Mouse (Mus musculus): ENCODE measurements around the gene Atp13a4. TPM values are rescaled to one million over a fixed set of nuclear protein-coding genes. Genes with fewer than 3 reads are reported as not detected.

Gene Atp13a4
- polyA plus RNA-seq, 1 experiment from 2014 or later: not detected

- no peak for ATAC-seq (ENCODE audit: low FRiP score, low read depth)
- Histone ChIP-seq H3K4me1 (no peaks in the 10 kb centered on the region), H3K36me3 (no peaks in the 10 kb centered on the region), H3K9me3 (no peaks in the 10 kb centered on the region), H3K4me3 (no peak overlapping the region), H3K4me2 (replicated peaks) (no peak overlapping the region), H3K9ac (no peak overlapping the region), H3K27ac (no peak overlapping the region), H3K27me3 (no peaks in the 10 kb centered on the region)
- 88% methylated on average over 4 of the region's 4 CpGs for WGBS
These were observed 8.8 kb downstream of the Atp13a4 start for GRCm38 (mm10) chr16:29535866-29536265.

GRCm38 (mm10) chr16:29533641-29534040, 11.0 kb downstream of the Atp13a4 start:
- Histone ChIP-seq H3K9me3 (no peaks in the 10 kb centered on the region), H3K4me1 (no peaks in the 10 kb centered on the region), H3K36me3 (no peaks in the 10 kb centered on the region), H3K9ac (no peak overlapping the region), H3K27me3 (no peaks in the 10 kb centered on the region), H3K27ac (no peak overlapping the region), H3K4me2 (replicated peaks) (no peak overlapping the region), H3K4me3 (no peak overlapping the region)
- 73% methylated on average over 6 of the region's 6 CpGs for WGBS
- ATAC-seq (ENCODE audit: low FRiP score, low read depth): no peak

- no peak for ATAC-seq (ENCODE audit: low FRiP score, low read depth)
- H3K9ac ChIP-seq: no peak overlapping the region
- H3K4me3 ChIP-seq: no peak overlapping the region
- no peaks in the 10 kb centered on the region for H3K36me3 ChIP-seq
- no peaks in the 10 kb centered on the region for H3K27me3 ChIP-seq
- H3K4me2 ChIP-seq (replicated peaks): no peak overlapping the region
- no peaks in the 10 kb centered on the region for H3K4me1 ChIP-seq
- H3K27ac ChIP-seq: no peak overlapping the region
- WGBS: 93% methylated on average over 6 of the region's 6 CpGs
- no peaks in the 10 kb centered on the region for H3K9me3 ChIP-seq
These were observed 17.6 kb downstream of the Atp13a4 start for GRCm38 (mm10) chr16:29527085-29527484.

GRCm38 (mm10) chr16:29526585-29526984, 18.1 kb downstream of the Atp13a4 start:
- 89% methylated on average over 8 of the region's 8 CpGs for WGBS
- H3K9ac ChIP-seq: no peak overlapping the region
- no peak for ATAC-seq (ENCODE audit: low FRiP score, low read depth)
- no peak overlapping the region for H3K4me3 ChIP-seq
- no peak overlapping the region for H3K27ac ChIP-seq
- no peaks in the 10 kb centered on the region for H3K9me3 ChIP-seq
- H3K27me3 ChIP-seq: no peaks in the 10 kb centered on the region
- H3K4me2 ChIP-seq (replicated peaks): no peak overlapping the region
- H3K36me3 ChIP-seq: no peaks in the 10 kb centered on the region
- no peaks in the 10 kb centered on the region for H3K4me1 ChIP-seq

- no peak overlapping the region for H3K27ac ChIP-seq
- H3K36me3 ChIP-seq: no peaks in the 10 kb centered on the region
- H3K9ac ChIP-seq: no peak overlapping the region
- ATAC-seq (ENCODE audit: low FRiP score, low read depth): no peak
- no peaks in the 10 kb centered on the region for H3K9me3 ChIP-seq
- no peaks in the 10 kb centered on the region for H3K4me1 ChIP-seq
- 81% methylated on average over 3 of the region's 3 CpGs for WGBS
- H3K4me2 ChIP-seq (replicated peaks): no peak overlapping the region
- H3K4me3 ChIP-seq: no peak overlapping the region
- H3K27me3 ChIP-seq: no peaks in the 10 kb centered on the region
These were observed 32.2 kb downstream of the Atp13a4 start for GRCm38 (mm10) chr16:29512495-29512894.

DNA sequence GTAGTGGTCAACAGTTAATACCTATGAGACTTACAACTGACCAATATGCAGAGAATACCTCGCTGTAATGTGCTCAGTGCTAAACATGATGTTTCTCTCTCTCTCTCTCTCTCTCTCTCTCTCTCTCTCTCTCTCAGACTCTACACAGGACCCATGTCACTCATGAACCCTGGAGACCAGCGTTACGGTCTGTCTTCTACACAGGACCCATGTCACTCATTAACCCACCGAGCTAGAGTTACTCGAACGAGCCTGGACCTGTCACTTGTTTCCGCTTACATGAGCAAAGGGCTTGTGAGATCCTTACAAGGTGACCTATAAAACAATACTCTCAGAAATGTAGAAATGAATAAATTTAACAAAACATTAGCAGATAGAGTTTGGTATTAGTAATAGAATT, 33.9 kb downstream of the Atp13a4 start:
- Histone ChIP-seq H3K4me1 (no peaks in the 10 kb centered on the region), H3K36me3 (no peaks in the 10 kb centered on the region), H3K9me3 (no peaks in the 10 kb centered on the region), H3K4me2 (replicated peaks) (no peak overlapping the region), H3K4me3 (no peak overlapping the region), H3K9ac (no peak overlapping the region), H3K27me3 (no peaks in the 10 kb centered on the region), H3K27ac (no peak overlapping the region)
- WGBS: 86% methylated on average over 7 of the region's 7 CpGs
- no peak for ATAC-seq (ENCODE audit: low FRiP score, low read depth)

DNA sequence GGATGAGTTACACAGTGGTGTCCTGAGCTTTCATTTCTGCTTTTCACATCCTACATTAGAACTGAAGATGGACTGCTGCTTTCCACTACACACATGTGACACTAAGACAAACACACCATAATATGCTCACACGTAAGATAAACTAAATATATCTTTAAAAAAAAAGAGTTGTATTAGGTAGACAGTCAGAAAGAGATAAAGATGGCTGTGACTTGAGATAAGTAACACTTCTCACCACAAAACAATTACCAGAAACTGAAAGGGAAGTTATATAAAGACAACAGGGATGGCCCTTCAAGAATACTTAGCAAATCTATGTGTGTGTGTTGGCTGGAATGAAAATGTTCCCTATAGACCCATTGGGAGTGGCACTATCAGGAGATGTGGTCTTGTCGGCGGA, 34.8 kb downstream of the Atp13a4 start:
- H3K27me3 ChIP-seq: no peaks in the 10 kb centered on the region
- no peak overlapping the region for H3K27ac ChIP-seq
- no peak overlapping the region for H3K4me3 ChIP-seq
- H3K9me3 ChIP-seq: no peaks in the 10 kb centered on the region
- H3K9ac ChIP-seq: no peak overlapping the region
- H3K4me2 ChIP-seq (replicated peaks): no peak overlapping the region
- 94% methylated on average over 3 of the region's 3 CpGs for WGBS
- H3K36me3 ChIP-seq: no peaks in the 10 kb centered on the region
- no peak for ATAC-seq (ENCODE audit: low FRiP score, low read depth)
- no peaks in the 10 kb centered on the region for H3K4me1 ChIP-seq

- Histone ChIP-seq H3K4me1 (no peaks in the 10 kb centered on the region), H3K27me3 (no peaks in the 10 kb centered on the region), H3K9me3 (no peaks in the 10 kb centered on the region), H3K4me3 (no peak overlapping the region), H3K36me3 (no peaks in the 10 kb centered on the region), H3K4me2 (replicated peaks) (no peak overlapping the region), H3K27ac (no peak overlapping the region), H3K9ac (no peak overlapping the region)
- no peak for ATAC-seq (ENCODE audit: low FRiP score, low read depth)
- WGBS: 76% methylated on average over 4 of the region's 4 CpGs
These were observed 40.0 kb downstream of the Atp13a4 start for GRCm38 (mm10) chr16:29504671-29505070.

DNA sequence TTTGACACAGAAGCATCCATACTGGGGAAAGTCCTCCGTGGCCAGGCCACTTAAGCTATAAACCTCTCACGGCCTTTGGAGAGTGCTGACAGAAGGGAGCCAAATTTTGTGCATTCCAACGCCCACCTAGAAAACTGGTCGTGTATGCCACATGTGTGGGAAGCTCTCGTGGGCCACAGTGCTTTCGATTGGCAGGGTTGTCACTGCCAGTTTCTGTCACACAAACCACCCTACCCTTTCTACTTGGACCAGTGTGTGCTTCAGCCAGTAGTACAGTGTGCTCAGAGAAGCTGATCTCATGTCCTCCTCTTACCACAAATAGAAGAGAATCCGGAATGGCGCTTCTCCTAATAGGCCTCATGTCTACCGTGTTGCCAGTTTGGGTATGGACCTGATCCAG, 40.5 kb downstream of the Atp13a4 start:
- H3K27ac ChIP-seq: no peak overlapping the region
- no peak overlapping the region for H3K4me3 ChIP-seq
- WGBS: 72% methylated on average over 9 of the region's 9 CpGs
- H3K36me3 ChIP-seq: no peaks in the 10 kb centered on the region
- H3K27me3 ChIP-seq: no peaks in the 10 kb centered on the region
- H3K9me3 ChIP-seq: no peaks in the 10 kb centered on the region
- no peak overlapping the region for H3K9ac ChIP-seq
- H3K4me1 ChIP-seq: no peaks in the 10 kb centered on the region
- no peak overlapping the region for H3K4me2 ChIP-seq (replicated peaks)
- no peak for ATAC-seq (ENCODE audit: low FRiP score, low read depth)

DNA sequence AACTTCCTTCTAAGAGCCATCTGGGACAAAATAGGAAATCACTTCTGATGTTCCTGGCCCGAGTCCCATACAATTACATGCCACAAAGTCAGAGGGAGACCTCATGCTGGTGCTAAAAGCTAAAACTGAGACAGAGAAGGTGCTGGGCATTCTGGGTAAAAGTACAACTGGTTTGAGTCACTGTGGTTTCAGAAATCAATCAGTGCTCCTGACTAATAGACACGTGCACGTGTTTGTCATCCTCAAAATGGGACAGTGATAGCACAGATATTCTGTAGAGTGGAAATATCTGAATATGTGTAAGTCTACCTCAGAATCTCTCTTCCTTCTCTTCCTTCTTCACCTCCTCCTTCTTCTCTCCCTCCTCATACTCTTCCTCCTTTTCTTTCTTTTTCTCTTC, 53.6 kb downstream of the Atp13a4 start:
- Histone ChIP-seq H3K4me1 (no peaks in the 10 kb centered on the region), H3K9ac (no peak overlapping the region), H3K27ac (no peak overlapping the region), H3K4me2 (replicated peaks) (no peak overlapping the region), H3K27me3 (no peaks in the 10 kb centered on the region), H3K9me3 (no peaks in the 10 kb centered on the region), H3K36me3 (no peaks in the 10 kb centered on the region), H3K4me3 (no peak overlapping the region)
- 73% methylated on average over 3 of the region's 3 CpGs for WGBS
- ATAC-seq (ENCODE audit: low FRiP score, low read depth): no peak

DNA sequence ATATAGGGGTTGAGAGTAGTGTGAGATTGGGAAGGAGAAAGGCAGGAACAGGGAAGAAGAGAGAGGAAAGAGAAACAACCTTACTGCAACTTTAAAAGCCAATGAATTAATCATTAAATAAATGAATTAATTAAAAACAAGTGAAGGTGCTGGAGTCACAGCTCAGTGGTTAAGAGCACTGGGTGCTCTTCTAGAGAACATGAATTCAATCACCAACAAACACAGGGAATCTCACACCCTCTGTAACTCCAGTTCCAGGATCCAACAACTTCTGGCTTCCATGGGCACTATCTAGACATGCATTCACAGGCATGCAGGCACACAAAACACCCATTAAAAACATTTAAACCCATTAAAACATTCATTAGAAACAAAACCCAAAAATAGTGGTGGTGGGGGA, 63.2 kb downstream of the Atp13a4 start:
- Histone ChIP-seq H3K27me3 (no peaks in the 10 kb centered on the region), H3K4me3 (no peak overlapping the region), H3K4me2 (replicated peaks) (no peak overlapping the region), H3K9me3 (no peaks in the 10 kb centered on the region), H3K4me1 (no peaks in the 10 kb centered on the region), H3K36me3 (no peaks in the 10 kb centered on the region), H3K9ac (no peak overlapping the region), H3K27ac (no peak overlapping the region)
- ATAC-seq (ENCODE audit: low FRiP score, low read depth): no peak

DNA sequence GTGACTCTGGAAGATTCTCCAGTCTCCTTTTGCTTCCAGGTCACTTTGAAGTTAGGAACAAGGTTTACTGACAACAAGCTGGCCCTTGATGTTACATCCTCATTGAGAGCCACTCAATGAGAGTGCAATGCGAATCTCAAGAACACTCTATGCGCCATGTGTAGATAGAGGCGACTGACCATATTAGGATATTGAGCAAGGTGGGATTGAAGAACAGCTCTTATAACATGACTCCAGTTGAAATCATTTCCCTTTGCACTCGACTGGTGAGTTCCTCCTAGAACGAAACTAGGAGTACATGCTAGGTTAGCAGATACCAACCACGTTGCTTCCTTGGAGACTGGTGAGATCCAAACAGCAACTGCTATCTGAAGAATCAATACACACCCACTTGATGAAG, 64.3 kb downstream of the Atp13a4 start:
- Histone ChIP-seq H3K4me1 (no peaks in the 10 kb centered on the region), H3K4me2 (replicated peaks) (no peak overlapping the region), H3K9ac (no peak overlapping the region), H3K36me3 (no peaks in the 10 kb centered on the region), H3K9me3 (no peaks in the 10 kb centered on the region), H3K27me3 (no peaks in the 10 kb centered on the region), H3K4me3 (no peak overlapping the region), H3K27ac (no peak overlapping the region)
- WGBS: 91% methylated on average over 6 of the region's 6 CpGs
- ATAC-seq (ENCODE audit: low FRiP score, low read depth): no peak

- no peak for ATAC-seq (ENCODE audit: low FRiP score, low read depth)
- H3K9me3 ChIP-seq: no peaks in the 10 kb centered on the region
- whole genome bisulfite sequencing: 78% methylated on average over 3 of the region's 3 CpGs
- H3K36me3 ChIP-seq: no peaks in the 10 kb centered on the region
- no peaks in the 10 kb centered on the region for H3K4me1 ChIP-seq
- H3K27ac ChIP-seq: no peak overlapping the region
- no peak overlapping the region for H3K4me2 ChIP-seq (replicated peaks)
- no peaks in the 10 kb centered on the region for H3K27me3 ChIP-seq
- H3K9ac ChIP-seq: no peak overlapping the region
- H3K4me3 ChIP-seq: no peak overlapping the region
These were observed 80.9 kb downstream of the Atp13a4 start for GRCm38 (mm10) chr16:29463798-29464197.

Measured in limb, embryonic 13.5 days (tissue).